Mouse (Mus musculus): ENCODE data around the gene Supv3l1.

DNA sequence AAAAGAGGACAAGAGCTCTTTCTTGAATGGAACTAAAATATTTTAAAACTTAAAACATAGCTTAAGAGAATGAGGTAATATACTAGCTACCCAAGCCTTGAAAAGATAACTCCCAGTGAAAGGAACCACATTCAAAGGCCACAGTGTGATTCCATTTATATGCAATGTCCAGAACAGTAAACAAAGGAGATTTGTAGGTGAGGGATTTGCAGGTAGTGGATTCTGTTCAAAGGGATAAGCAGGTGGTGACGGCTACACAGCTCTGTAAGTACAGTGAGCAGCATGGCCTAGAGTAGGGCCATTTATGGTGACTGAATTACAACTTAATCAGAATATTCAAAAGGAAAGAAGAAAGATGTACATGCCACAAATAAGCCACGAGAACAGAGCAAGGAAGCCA, 27.4 kb upstream of the Supv3l1 start:
- TF ChIP-seq CTCF (IDR thresholded peaks at IDR 0.05; ENCODE audit: low read depth) (no peak), EP300 (optimal IDR thresholded peaks at IDR 0.05) (no peak)
